ENCODE assay signal across 24 mouse cellular contexts in genomic region chr6:107051604-107052003, GRCm38 (mm10).
DNase-seq lines count a peak whose midpoint lies in the region; TF ChIP-seq lines count a peak whose summit lies in the region.
"Had no signal": no experiment of that assay in that cellular context is flagged by ENCODE, and none has a peak within 500 bp of the region (broad histone marks: within the 10 kb centered on the region; RNA-seq: fewer than 3 reads in every experiment).

No protein-coding gene starts in this region.

- no peaks in the 10 kb centered on the region for H3K79me3 ChIP-seq in C2C12 (ENCODE audit: low read depth)

- TF ChIP-seq CTCF in C2C12 (IDR thresholded peaks at IDR 0.05; ENCODE audit: control insufficient read depth, insufficient read depth, insufficient read length) = no peak

- no peaks in the 10 kb centered on the region for H3K36me3 ChIP-seq in C2C12 (ENCODE audit: control insufficient read depth, insufficient read depth)
- no peaks in the 10 kb centered on the region for H3K36me3 ChIP-seq in ES-E14 (ENCODE audit: control insufficient read depth, insufficient read depth, low read length, poor library complexity, severe bottlenecking)
- no peaks in the 10 kb centered on the region for H3K36me3 ChIP-seq in forebrain, embryonic 10.5 days (replicated peaks)
- H3K36me3 ChIP-seq: embryonic facial prominence, embryonic 10.5 days; heart, embryonic 12.5 days; hindbrain, embryonic 10.5 days; liver, embryonic 13.5 days; midbrain, embryonic 12.5 days had no signal

- H3K9me3 ChIP-seq in ES-E14 (ENCODE audit: control insufficient read depth, insufficient read depth, low read depth, low read length) = no peaks in the 10 kb centered on the region; the same call in 1 of the 2 replicates
- no peaks in the 10 kb centered on the region for H3K9me3 ChIP-seq in forebrain, embryonic 10.5 days
- H3K9me3 ChIP-seq: embryonic facial prominence, embryonic 10.5 days; heart, embryonic 12.5 days; hindbrain, embryonic 10.5 days; liver, embryonic 13.5 days; midbrain, embryonic 12.5 days had no signal

- 81% methylated on average over 1 of the region's 1 CpGs for WGBS in forebrain, embryonic 10.5 days

- H3K27ac ChIP-seq in ES-E14 (ENCODE audit: insufficient read depth, low read depth, low read length, poor library complexity, severe bottlenecking) = 0 out of 2 replicates have a peak overlapping the region, but pooled peaks have one; percentile 40
- no peak overlapping the region for H3K27ac ChIP-seq in forebrain, embryonic 10.5 days
- H3K27ac ChIP-seq: embryonic facial prominence, embryonic 10.5 days; hindbrain, embryonic 10.5 days; hindbrain, postnatal 0 days; layer of hippocampus, adult 2 months; liver, embryonic 13.5 days; midbrain, embryonic 12.5 days had no signal

- H3K27me3 ChIP-seq in C2C12 (ENCODE audit: control insufficient read depth, insufficient read depth, insufficient read length) = no peaks in the 10 kb centered on the region
- no peaks in the 10 kb centered on the region for H3K27me3 ChIP-seq in forebrain, embryonic 10.5 days (ENCODE audit: poor library complexity, severe bottlenecking)
- H3K27me3 ChIP-seq: heart, embryonic 12.5 days; liver, embryonic 13.5 days; midbrain, embryonic 12.5 days had no signal

- in situ Hi-C loops in ES-E14 (cut with MboI; ENCODE audit: low sequenced_read_pairs in 2 of 2, unreplicated experiment in 2 of 2) = no loop called here

- no peak for DNase-seq in ES-E14 (ENCODE audit: low read depth, low spot score)
- DNase-seq in adrenal gland, postnatal 36 days = peak; percentile 19 to 37
- DNase-seq in cerebellum, postnatal 14 days = peak; percentile 10 to 18
- no peak for DNase-seq in gastrocnemius, postnatal 25 days
- DNase-seq in forebrain, embryonic 10.5 days (ENCODE audit: extremely low spot score, low spot score) = no peak
- DNase-seq in kidney, postnatal 36 days = no peak
- DNase-seq: B cell, adult 2 months; gastrocnemius, postnatal 10 days; heart, adult 11 months; heart, postnatal 10 days; kidney, adult 9 months; kidney, postnatal 14 days; liver, embryonic 13.5 days; lung, adult 2 months; lung, postnatal 14 days; right cerebral cortex, postnatal 14 days; spleen, adult 18-20 months had no signal

- H3K9ac ChIP-seq in ES-E14 (ENCODE audit: insufficient read depth, low read depth, low read length, poor library complexity, severe bottlenecking) = no peak overlapping the region
- H3K9ac ChIP-seq: heart, embryonic 12.5 days; liver, embryonic 13.5 days; midbrain, embryonic 12.5 days had no signal

- no peaks in the 10 kb centered on the region for H3K79me2 ChIP-seq in C2C12 (ENCODE audit: control insufficient read depth, insufficient read depth)

- no peaks in the 10 kb centered on the region for H3K4me1 ChIP-seq in ES-E14 (ENCODE audit: control insufficient read depth in 2 of 2, insufficient read depth in 2 of 2, low read length in 2 of 2, poor library complexity in 1 of 2)
- no peaks in the 10 kb centered on the region for H3K4me1 ChIP-seq in forebrain, embryonic 10.5 days
- H3K4me1 ChIP-seq: embryonic facial prominence, embryonic 10.5 days; heart, embryonic 12.5 days; hindbrain, embryonic 10.5 days; liver, embryonic 13.5 days; midbrain, embryonic 12.5 days had no signal

- H3K4me3 ChIP-seq in C2C12 (ENCODE audit: insufficient read depth, poor library complexity, severe bottlenecking) (no peak overlapping the region), ES-E14 (ENCODE audit: insufficient read depth in 1 of 2, low read depth in 1 of 2, low read length in 2 of 2, poor library complexity in 1 of 2, severe bottlenecking in 1 of 2) (no peak overlapping the region)
- H3K4me3 ChIP-seq in forebrain, embryonic 10.5 days = no peak overlapping the region
- H3K4me3 ChIP-seq: embryonic facial prominence, embryonic 10.5 days; heart, embryonic 12.5 days; hindbrain, embryonic 10.5 days; layer of hippocampus, adult 2 months; liver, embryonic 13.5 days; midbrain, embryonic 12.5 days had no signal

- no peak overlapping the region for H3ac ChIP-seq in C2C12 (ENCODE audit: control insufficient read depth, insufficient read length, low read depth)

TF ChIP-seq in C2C12, 6 proteins besides CTCF, POLR2A, EP300 and RAD21:
- TF ChIP-seq MYOD1 (IDR thresholded peaks at IDR 0.05; ENCODE audit: control insufficient read depth, insufficient read length, low read depth) (peak; percentile 82), CEBPB (IDR thresholded peaks at IDR 0.05; ENCODE audit: low read depth) (no peak)
TF ChIP-seq in C2C12: peak in this region for 1.

TF ChIP-seq in ES-E14, 5 proteins besides CTCF, POLR2A, EP300 and RAD21:
- TF ChIP-seq ZC3H11A (IDR thresholded peaks at IDR 0.05; ENCODE audit: borderline replicate concordance, low read depth, low read length) = no peak
- no peak for TF ChIP-seq CHD2 (IDR thresholded peaks at IDR 0.05; ENCODE audit: low read depth, low read length)
- TF ChIP-seq HCFC1 (IDR thresholded peaks at IDR 0.05; ENCODE audit: borderline replicate concordance, insufficient read depth, low read length) = no peak
- TF ChIP-seq MAFK (IDR thresholded peaks at IDR 0.05; ENCODE audit: insufficient read depth, low read depth, low read length) = no peak
- TF ChIP-seq ZNF384 (IDR thresholded peaks at IDR 0.05; ENCODE audit: low read depth, low read length) = no peak

Comparison
In these comparisons a context has a peak if more than half of its experiments do, and no peak if none do; other contexts are left out.
1. DNase-seq: peak in adrenal gland, postnatal 36 days (2 of 2) and cerebellum, postnatal 14 days (2 of 2); none in ES-E14 (single experiment), gastrocnemius, postnatal 25 days (single experiment), forebrain, embryonic 10.5 days (single experiment) and kidney, postnatal 36 days (0 of 2).